Mouse (Mus musculus) heart, embryonic 11.5 days (tissue): ENCODE measurements around the gene Sirt4. TPM values are rescaled to one million over a fixed set of nuclear protein-coding genes. Genes with fewer than 3 reads are reported as not detected.

Source experiments
- ATAC-seq: fragments of 200-750 bp; cut with Nextera tagmentation; replicated peaks from 2 replicates; pipeline ENCODE4 v1.8.0; 2017; ENCODE audit warnings: moderate library complexity; ENCODE audit not compliant: insufficient number of reproducible peaks, low FRiP score, low TSS enrichment
- H3K27ac ChIP-seq: fragments of 300-500 bp; sonication (generic); 2 replicates; pipeline ENCODE4 v1.5.1; 2014; ENCODE audit warnings: mild to moderate bottlenecking, low read depth, low read length
- H3K27me3 ChIP-seq: fragments of 300-500 bp; sonication (generic); 2 replicates; pipeline ENCODE4 v1.6.1; 2014; ENCODE audit warnings: mild to moderate bottlenecking, low read length, mixed read lengths; ENCODE audit not compliant: control insufficient read depth, insufficient read depth
- H3K36me3 ChIP-seq: fragments of 300-500 bp; sonication (generic); 2 replicates; pipeline ENCODE4 v1.6.1; 2014; ENCODE audit warnings: mild to moderate bottlenecking, low read length, moderate library complexity, mixed read lengths; ENCODE audit not compliant: control insufficient read depth, insufficient read depth
- H3K4me1 ChIP-seq: fragments of 300-500 bp; sonication (generic); 2 replicates; pipeline ENCODE4 v1.6.1; 2014; ENCODE audit warnings: low read length; ENCODE audit not compliant: control insufficient read depth, insufficient read depth
- H3K4me2 ChIP-seq: fragments of 300-500 bp; sonication (generic); 2 replicates; pipeline ENCODE4 v1.6.1; 2014; ENCODE audit warnings: mild to moderate bottlenecking, moderate library complexity
- H3K4me3 ChIP-seq: fragments of 300-500 bp; sonication (generic); 2 replicates; pipeline ENCODE4 v1.5.1; 2014; ENCODE audit warnings: low read depth, low read length
- H3K9ac ChIP-seq: fragments of 300-500 bp; sonication (generic); 2 replicates; pipeline ENCODE4 v1.6.1; 2014; ENCODE audit warnings: mild to moderate bottlenecking, low read depth, low read length, moderate library complexity
- H3K9me3 ChIP-seq: fragments of 300-500 bp; sonication (generic); replicated peaks from 2 replicates; pipeline ENCODE4 v1.6.1; 2016; ENCODE audit warnings: low read length; ENCODE audit not compliant: control insufficient read depth
- WGBS: fragments of 180-500 bp; shearing (Covaris S2); extraction: QIAGEN DNeasy Blood & Tissue Kit; methylation state at CpG from one replicate; pipeline ENCODE4 v1.1.7; 2014; ENCODE audit not compliant: insufficient replicate concordance; 5-methylcytosine and 5-hydroxymethylcytosine counted together
- polyA plus RNA-seq: library from polyadenylated mRNA; unstranded; fragments of >200 nt; fragmentation: Nextera tagmentation; extraction: Ambion mirVana; gene quantifications from 2 replicates; pipeline ENCODE4 v1.2.1, GENCODE M21; 2014

Sirt4 gene
- polyA plus RNA-seq, 1 experiment from 2014 or later: 15.8 TPM

DNA sequence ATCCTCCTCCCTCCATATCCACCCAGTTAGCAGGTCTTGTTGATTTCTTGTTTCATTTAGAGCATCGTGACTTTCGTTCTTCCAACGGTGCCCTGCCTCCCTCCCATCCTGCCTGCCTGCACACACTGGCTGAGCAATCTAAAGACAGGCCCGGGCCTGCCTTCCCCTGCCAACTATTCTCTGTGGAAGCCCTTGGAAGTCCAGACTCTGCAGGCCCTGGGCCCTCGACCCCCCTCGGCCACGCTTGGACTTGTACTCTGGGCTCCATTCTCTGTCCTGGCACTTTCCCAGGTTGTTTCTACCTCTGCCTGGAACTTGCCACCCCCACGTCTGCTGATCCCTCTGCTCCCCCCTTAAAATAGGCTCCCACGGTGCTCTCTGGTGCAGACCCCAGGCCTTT lies 41.4 kb upstream of the Sirt4 start:
- Histone ChIP-seq H3K4me3 (no peak overlapping the region), H3K4me2 (no peak overlapping the region), H3K4me1 (peaks cover 63% of the 10 kb centered on the region), H3K27me3 (no peaks in the 10 kb centered on the region), H3K9me3 (no peaks in the 10 kb centered on the region), H3K9ac (0 out of 2 replicates have a peak overlapping the region, but pooled peaks have one; percentile 34), H3K27ac (no peak overlapping the region), H3K36me3 (0 out of 2 replicates have a peak, but pooled peaks cover 3% of the 10 kb centered on the region)
- no peak for ATAC-seq
- 82% methylated on average over 9 of the region's 9 CpGs for WGBS

DNA sequence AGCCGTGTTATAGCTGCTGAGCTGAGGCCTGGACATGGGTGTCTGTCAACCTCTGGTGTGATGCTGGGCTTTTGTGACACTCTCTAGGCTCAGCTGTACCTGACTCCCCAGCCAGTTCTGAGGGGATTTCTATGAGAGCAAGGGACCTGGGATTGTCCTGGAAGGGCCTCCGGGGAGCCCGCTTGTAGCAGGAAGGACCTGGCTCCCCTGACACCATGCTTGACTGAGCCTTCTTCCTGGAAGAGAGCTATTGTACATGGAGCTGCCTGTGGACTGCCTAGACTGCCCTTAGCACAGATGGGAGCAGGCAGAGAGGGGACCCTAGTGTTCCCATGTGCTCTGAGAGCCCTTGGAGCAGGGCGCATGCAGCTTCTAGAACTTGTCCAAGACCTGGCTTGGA lies 40.9 kb upstream of the Sirt4 start:
- Histone ChIP-seq H3K27me3 (no peaks in the 10 kb centered on the region), H3K27ac (no peak overlapping the region), H3K9me3 (no peaks in the 10 kb centered on the region), H3K4me1 (peaks cover 63% of the 10 kb centered on the region), H3K36me3 (0 out of 2 replicates have a peak, but pooled peaks cover 3% of the 10 kb centered on the region), H3K4me2 (no peak overlapping the region), H3K9ac (no peak overlapping the region), H3K4me3 (no peak overlapping the region)
- no peak for ATAC-seq
- whole genome bisulfite sequencing: 85% methylated on average over 4 of the region's 4 CpGs

DNA sequence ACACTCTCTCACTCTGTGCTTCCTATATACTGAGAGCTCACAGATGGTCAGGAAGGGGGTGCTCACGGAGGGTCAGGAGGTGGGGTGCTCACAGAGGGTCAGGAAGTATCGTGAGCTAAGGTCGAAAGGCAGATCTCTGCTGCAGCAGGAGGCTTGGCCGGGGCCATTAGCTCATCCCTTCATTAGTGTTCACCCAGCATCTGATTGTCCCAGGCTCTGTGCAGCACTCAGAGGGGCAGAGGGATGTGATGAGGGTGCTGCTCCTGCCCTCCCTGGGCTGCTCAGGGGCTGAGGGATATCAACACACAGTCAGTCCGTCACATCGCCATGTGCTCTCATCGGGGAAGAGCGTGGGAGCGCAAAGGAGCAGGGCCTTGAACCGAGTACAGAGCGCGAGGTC lies 39.9 kb upstream of the Sirt4 start:
- ATAC-seq: no peak; the same call in 1 of the 2 replicates
- Histone ChIP-seq H3K4me1 (peaks cover 58% of the 10 kb centered on the region), H3K36me3 (0 out of 2 replicates have a peak, but pooled peaks cover 3% of the 10 kb centered on the region), H3K27me3 (no peaks in the 10 kb centered on the region), H3K4me2 (peak overlapping the region; percentile 60), H3K9ac (peak overlapping the region; percentile 61), H3K27ac (peak overlapping the region; percentile 46), H3K4me3 (no peak overlapping the region), H3K9me3 (no peaks in the 10 kb centered on the region)
- 40% methylated on average over 12 of the region's 12 CpGs for WGBS

DNA sequence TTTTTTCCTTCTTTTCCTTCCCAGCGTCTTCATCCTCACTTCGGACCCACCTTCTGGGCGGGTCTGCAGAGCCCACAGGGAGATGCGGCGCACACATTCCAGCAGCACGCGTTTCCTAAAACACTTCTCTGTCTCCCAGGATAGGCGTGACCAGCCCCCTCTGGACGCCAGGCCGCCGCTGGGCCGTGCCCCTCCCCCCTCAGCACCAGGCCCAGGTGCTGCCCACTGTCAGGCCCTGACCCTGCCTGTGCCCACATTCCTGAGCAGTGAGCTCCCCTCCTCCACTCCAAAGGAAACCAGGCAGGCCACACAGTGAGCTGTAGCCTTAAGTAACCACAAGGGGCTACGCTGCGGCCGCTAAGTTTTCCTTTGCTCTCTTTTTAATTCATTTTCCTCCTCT lies 39.4 kb upstream of the Sirt4 start:
- 7% methylated on average over 15 of the region's 15 CpGs for WGBS
- ATAC-seq: no peak; the same call in 1 of the 2 replicates

DNA sequence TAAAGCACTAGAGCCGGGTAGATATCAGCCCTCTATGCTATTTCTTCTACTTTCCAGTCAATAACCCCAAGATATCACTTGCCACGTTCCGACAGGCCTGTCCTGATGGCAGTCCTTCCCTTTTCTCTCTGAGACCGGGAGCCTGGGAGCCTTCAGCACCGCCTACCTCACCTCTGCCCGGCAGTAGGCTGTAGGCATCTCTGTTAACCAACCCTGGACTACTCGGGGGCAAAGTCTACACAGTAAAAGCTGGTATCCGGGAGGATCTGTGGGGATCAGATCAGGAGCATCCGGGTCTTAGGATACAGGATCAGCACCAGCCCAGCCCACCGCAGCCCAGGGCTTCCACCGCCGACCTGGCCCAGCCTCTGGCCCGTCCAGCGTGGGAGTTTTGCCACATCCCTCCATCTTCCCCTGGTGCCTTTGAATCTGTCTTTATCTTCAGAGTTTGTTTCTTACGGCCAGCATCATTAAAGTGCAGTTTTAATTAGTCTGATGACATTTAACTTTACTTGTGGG lies 38.5 kb upstream of the Sirt4 start:
- 59% methylated on average over 15 of the region's 15 CpGs for WGBS
- Histone ChIP-seq H3K9me3 (no peaks in the 10 kb centered on the region), H3K9ac (no peak overlapping the region), H3K4me3 (no peak overlapping the region), H3K27ac (peak overlapping the region; percentile 79; the same call in 1 of the 2 replicates), H3K4me2 (no peak overlapping the region), H3K36me3 (0 out of 2 replicates have a peak, but pooled peaks cover 3% of the 10 kb centered on the region), H3K4me1 (peaks cover 48% of the 10 kb centered on the region), H3K27me3 (no peaks in the 10 kb centered on the region)
- ATAC-seq: no peak

More for the DNA sequence above, 39.4 kb upstream of the Sirt4 start:
- Histone ChIP-seq H3K27ac (peak overlapping the region; percentile 46), H3K9ac (peak overlapping the region; percentile 61), H3K4me3 (peak overlapping the region; percentile 26; the same call in 1 of the 2 replicates), H3K27me3 (no peaks in the 10 kb centered on the region), H3K9me3 (no peaks in the 10 kb centered on the region), H3K4me1 (peaks cover 53% of the 10 kb centered on the region), H3K4me2 (peak overlapping the region; percentile 60), H3K36me3 (0 out of 2 replicates have a peak, but pooled peaks cover 3% of the 10 kb centered on the region)

DNA sequence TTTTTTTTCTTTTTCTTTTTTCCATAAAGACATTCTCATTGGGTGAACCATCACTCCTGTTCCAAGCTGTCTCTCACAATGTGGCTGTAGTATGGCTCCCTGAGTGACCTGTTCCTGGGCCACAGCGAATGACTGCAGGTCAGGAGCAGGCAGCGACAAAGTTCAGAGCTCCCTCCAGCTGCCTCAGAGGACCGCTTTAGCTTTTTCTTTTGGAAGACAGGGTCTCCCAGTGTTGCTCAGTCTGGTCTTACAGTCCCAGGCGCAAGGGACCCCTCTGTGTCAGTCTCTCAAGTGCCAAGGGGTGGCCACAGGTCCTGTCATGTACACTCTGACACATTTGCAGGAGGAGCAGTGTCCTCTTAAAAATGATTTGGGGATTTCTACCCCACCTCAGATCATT lies 38.0 kb upstream of the Sirt4 start:
- 73% methylated on average over 4 of the region's 4 CpGs for WGBS
- H3K9me3 ChIP-seq: no peaks in the 10 kb centered on the region
- no peak overlapping the region for H3K4me3 ChIP-seq
- H3K4me1 ChIP-seq: peaks cover 48% of the 10 kb centered on the region
- H3K36me3 ChIP-seq: 0 out of 2 replicates have a peak, but pooled peaks cover 3% of the 10 kb centered on the region
- ATAC-seq: no peak
- H3K9ac ChIP-seq: no peak overlapping the region
- H3K4me2 ChIP-seq: no peak overlapping the region
- no peaks in the 10 kb centered on the region for H3K27me3 ChIP-seq
- H3K27ac ChIP-seq: peak overlapping the region; percentile 79

DNA sequence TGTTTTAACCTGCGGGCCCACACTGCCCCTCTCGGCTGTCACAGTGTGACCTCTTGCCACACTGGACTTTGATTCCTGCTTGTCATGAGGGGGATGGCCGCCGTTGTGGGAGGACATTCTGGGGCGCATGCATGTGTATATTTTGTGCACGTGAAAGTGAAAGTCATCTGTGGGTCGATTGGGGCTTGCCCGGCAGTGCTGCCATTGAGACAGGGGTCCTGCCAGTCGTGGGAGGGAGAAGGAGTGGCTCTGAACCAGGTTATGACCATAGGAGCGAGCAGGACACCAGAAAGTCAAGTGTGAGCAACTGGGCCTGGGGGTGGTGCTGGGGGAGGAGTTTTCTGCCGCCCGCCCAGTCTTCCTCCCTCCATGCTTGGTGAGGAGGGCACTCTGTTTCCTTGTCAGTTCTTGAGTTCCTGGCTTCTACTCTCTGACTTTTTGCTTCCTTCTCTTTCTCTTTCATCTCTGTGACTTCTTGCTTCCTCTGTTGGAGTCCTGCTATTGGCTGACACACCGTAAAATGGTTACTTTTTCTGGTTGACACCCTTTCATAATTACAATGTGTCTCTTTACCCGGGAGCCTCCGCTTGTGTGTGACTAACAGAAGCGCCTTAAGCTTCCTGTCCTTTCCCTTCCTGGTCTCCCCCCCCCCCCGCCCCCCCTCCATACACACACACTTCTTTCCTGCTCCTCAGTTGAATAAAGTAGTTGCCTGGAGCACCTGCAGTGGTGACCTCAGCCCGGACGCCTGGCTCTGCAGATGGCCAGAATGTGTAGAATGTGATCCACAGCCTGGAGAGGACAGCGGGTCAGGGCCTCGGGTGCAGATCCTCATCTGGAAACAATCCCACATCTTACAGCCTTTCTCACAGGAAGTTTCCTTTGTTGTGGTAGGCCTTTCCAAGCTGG lies 37.3 kb upstream of the Sirt4 start:
- 0 out of 2 replicates have a peak, but pooled peaks cover 3% of the 10 kb centered on the region for H3K36me3 ChIP-seq
- peaks cover 48% of the 10 kb centered on the region for H3K4me1 ChIP-seq
- no peak overlapping the region for H3K4me3 ChIP-seq
- 62% methylated on average over 20 of the region's 21 CpGs for WGBS
- no peaks in the 10 kb centered on the region for H3K27me3 ChIP-seq
- H3K27ac ChIP-seq: peak overlapping the region; percentile 79
- H3K9ac ChIP-seq: 0 out of 2 replicates have a peak overlapping the region, but pooled peaks have one; percentile 28
- no peak for ATAC-seq
- H3K9me3 ChIP-seq: no peaks in the 10 kb centered on the region
- H3K4me2 ChIP-seq: peak overlapping the region; percentile 12

DNA sequence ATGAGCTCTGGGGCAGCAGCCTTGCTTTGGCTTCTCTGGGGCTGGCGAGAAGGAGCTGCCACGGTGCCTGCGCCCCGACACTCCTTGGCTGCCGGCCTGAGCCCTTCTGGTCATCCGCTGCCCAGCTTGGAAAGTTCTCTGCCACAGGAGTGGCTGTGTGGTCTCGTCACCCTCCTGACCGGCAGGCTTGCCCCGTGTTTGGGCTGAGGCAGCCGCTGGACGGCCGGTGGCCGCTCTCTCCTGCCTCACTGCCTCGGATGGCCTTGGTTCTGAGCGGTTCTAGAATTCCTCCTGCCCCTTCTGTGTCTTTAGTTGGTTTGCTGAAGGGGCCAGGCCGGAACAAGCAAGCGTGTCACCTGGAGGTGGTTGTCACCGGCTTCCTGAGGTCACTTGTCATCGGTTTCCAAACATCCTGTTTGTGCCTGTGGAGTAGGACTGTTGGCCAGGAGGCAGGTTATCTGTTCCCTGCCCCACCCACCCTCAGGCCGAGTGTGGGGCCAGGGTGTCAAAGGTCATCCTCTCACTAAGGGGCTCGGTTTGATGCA lies 35.9 kb upstream of the Sirt4 start:
- no peak overlapping the region for H3K4me3 ChIP-seq

More for the DNA sequence above, 35.9 kb upstream of the Sirt4 start:
- 43% methylated on average over 21 of the region's 21 CpGs for WGBS
- peak overlapping the region; percentile 58 for H3K27ac ChIP-seq
- no peaks in the 10 kb centered on the region for H3K27me3 ChIP-seq
- peak overlapping the region; percentile 39; the same call in 1 of the 2 replicates for H3K9ac ChIP-seq
- no peaks in the 10 kb centered on the region for H3K9me3 ChIP-seq
- H3K4me1 ChIP-seq: peaks cover 44% of the 10 kb centered on the region
- no peak for ATAC-seq
- no peaks in the 10 kb centered on the region for H3K36me3 ChIP-seq
- H3K4me2 ChIP-seq: no peak overlapping the region
